Mouse (Mus musculus) bone marrow, adult 2 months (tissue): Measurements from ENCODE around the gene Tex44.

Source experiments
- CTCF ChIP-seq: fragments of 200-500 bp; IDR thresholded peaks from 2 replicates; pipeline ENCODE4 v1.5.1; 2011; ENCODE audit warnings: low read length, control low read depth; ENCODE audit not compliant: control insufficient read depth, insufficient read depth
- POLR2A ChIP-seq: fragments of 200-500 bp; IDR thresholded peaks from 2 replicates; pipeline ENCODE4 v1.6.1; 2011; ENCODE audit warnings: low read depth, mild to moderate bottlenecking, control low read depth, low read length, borderline replicate concordance; ENCODE audit not compliant: control insufficient read depth

GRCm38 (mm10) chr1:86432778-86433177, 6.6 kb downstream of the Tex44 start:
- TF ChIP-seq CTCF (no peak), POLR2A (no peak)
